ENCODE assay signal across 11 mouse cellular contexts in the genomic region with DNA sequence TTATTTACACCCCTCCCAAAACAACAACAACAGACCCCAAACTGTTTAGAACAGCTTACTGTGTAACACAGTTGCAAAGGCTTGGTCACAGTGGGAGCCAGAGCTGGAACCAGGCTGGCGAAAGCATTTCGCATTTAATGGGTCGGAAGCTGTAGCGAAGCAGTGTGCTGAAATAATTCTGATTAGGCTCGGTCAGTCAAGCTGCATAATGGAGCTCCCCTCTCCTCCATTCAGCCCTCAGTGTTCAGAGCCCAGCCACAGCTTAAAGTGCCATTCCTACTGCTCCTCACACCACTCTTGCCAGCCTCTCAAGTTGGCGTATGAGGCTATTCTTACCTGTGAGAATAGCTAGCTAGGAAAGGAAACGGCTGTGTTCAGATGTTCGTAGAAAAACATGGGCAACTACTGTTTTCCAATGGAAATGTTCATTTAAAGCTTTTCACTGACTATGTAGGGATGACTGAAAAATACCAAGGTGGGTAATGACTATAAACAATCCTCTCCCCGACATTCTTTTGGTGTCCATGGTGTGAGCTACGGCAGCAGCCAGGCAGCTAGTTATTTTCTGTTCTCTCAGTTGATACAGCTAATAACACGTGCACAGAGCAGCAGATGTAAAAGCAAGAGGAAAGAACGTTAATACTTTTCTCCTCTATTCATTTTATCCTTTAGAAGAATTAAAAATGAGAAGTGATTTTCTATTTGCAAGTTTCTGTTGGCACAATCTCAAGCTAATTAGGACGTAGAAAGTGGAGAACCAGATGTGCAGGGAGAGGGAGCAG.
A peak's percentile ranks its signal among the peaks of the same experiment; 100 is the strongest.
DNase-seq lines count a peak whose midpoint lies in the region; ATAC-seq lines count a peak whose summit lies in the region.
"Had no signal": no experiment of that assay in that cellular context is flagged by ENCODE, and none has a peak within 500 bp of the region (broad histone marks: within the 10 kb centered on the region; RNA-seq: fewer than 3 reads in every experiment).

No protein-coding gene starts in this region.

- no peak overlapping the region for H3K27ac ChIP-seq in forebrain, embryonic 11.5 days (ENCODE audit: low read depth, low read length)
- peak overlapping the region; percentile 85 for H3K27ac ChIP-seq in midbrain, embryonic 10.5 days (replicated peaks)
- no peak overlapping the region for H3K27ac ChIP-seq in heart, embryonic 10.5 days
- H3K27ac ChIP-seq: liver, embryonic 15.5 days had no signal

- peak; percentile 83 for ATAC-seq in forebrain, embryonic 11.5 days (replicated peaks; ENCODE audit: low FRiP score)

- peaks cover 15% of the 10 kb centered on the region for H3K4me1 ChIP-seq in forebrain, embryonic 11.5 days (replicated peaks; ENCODE audit: control insufficient read depth, insufficient read depth, low read length)
- H3K4me1 ChIP-seq in midbrain, embryonic 10.5 days: peaks cover 56% of the 10 kb centered on the region
- H3K4me1 ChIP-seq in heart, embryonic 10.5 days: peaks cover 2% of the 10 kb centered on the region; the same call in 1 of the 2 replicates
- H3K4me1 ChIP-seq: liver, embryonic 15.5 days had no signal

- H3K9ac ChIP-seq in forebrain, embryonic 11.5 days (ENCODE audit: low read length): no peak overlapping the region; the same call in 1 of the 2 replicates
- H3K9ac ChIP-seq: liver, embryonic 15.5 days had no signal

- H3K27me3 ChIP-seq in forebrain, embryonic 11.5 days (ENCODE audit: control insufficient read depth, insufficient read depth, low read length): no peaks in the 10 kb centered on the region
- H3K27me3 ChIP-seq in midbrain, embryonic 10.5 days (ENCODE audit: low read depth, poor library complexity, severe bottlenecking): no peaks in the 10 kb centered on the region; the same call in 1 of the 2 replicates
- no peaks in the 10 kb centered on the region for H3K27me3 ChIP-seq in heart, embryonic 10.5 days (ENCODE audit: insufficient read depth, poor library complexity, severe bottlenecking)
- H3K27me3 ChIP-seq: CH12.LX; liver, embryonic 15.5 days had no signal

- H3K4me2 ChIP-seq in forebrain, embryonic 11.5 days (ENCODE audit: low read depth, low read length, severe bottlenecking): peak overlapping the region; percentile 36; the same call in 1 of the 2 replicates
- H3K4me2 ChIP-seq: liver, embryonic 15.5 days had no signal

- no peak overlapping the region for H3K4me3 ChIP-seq in forebrain, embryonic 11.5 days (ENCODE audit: low read depth, low read length)
- peak overlapping the region; percentile 12; the same call in 1 of the 2 replicates for H3K4me3 ChIP-seq in midbrain, embryonic 10.5 days
- no peak overlapping the region for H3K4me3 ChIP-seq in heart, embryonic 10.5 days
- H3K4me3 ChIP-seq: liver, embryonic 15.5 days had no signal

- 16% methylated on average over 13 of the region's 13 CpGs for WGBS in forebrain, embryonic 11.5 days
- WGBS in midbrain, embryonic 10.5 days: 33% methylated on average over 13 of the region's 13 CpGs
- 76% methylated on average over 13 of the region's 13 CpGs for WGBS in heart, embryonic 10.5 days

- H3K36me3 ChIP-seq in forebrain, embryonic 11.5 days (ENCODE audit: control insufficient read depth, insufficient read depth, low read length): no peaks in the 10 kb centered on the region
- H3K36me3 ChIP-seq in midbrain, embryonic 10.5 days: 0 out of 2 replicates have a peak, but pooled peaks cover 1% of the 10 kb centered on the region
- H3K36me3 ChIP-seq in heart, embryonic 10.5 days: no peaks in the 10 kb centered on the region
- H3K36me3 ChIP-seq: liver, embryonic 15.5 days had no signal

- no peaks in the 10 kb centered on the region for H3K9me3 ChIP-seq in forebrain, embryonic 11.5 days (ENCODE audit: control insufficient read depth, low read length)
- H3K9me3 ChIP-seq in midbrain, embryonic 10.5 days (replicated peaks): no peaks in the 10 kb centered on the region
- no peaks in the 10 kb centered on the region for H3K9me3 ChIP-seq in heart, embryonic 10.5 days
- H3K9me3 ChIP-seq: liver, embryonic 15.5 days had no signal

- DNase-seq in right cerebral cortex, postnatal 10 days (ENCODE audit: low spot score in 2 of 2): peak; percentile 42 to 50
- no peak for DNase-seq in right cerebral cortex, adult 2 months (ENCODE audit: low spot score in 2 of 2)
- peak; percentile 55 for DNase-seq in forebrain, embryonic 11.5 days (ENCODE audit: low spot score)
- DNase-seq in midbrain, embryonic 10.5 days (ENCODE audit: low spot score): peak; percentile 47
- peak; percentile 71 for DNase-seq in retina, postnatal 1 day
- no peak for DNase-seq in heart, embryonic 10.5 days (ENCODE audit: low spot score)
- no peak for DNase-seq in adrenal gland, postnatal 25 days
- no peak for DNase-seq in urinary bladder, postnatal 10 days (ENCODE audit: low spot score)
- DNase-seq: thymus, postnatal 25 days had no signal

Comparison
In these comparisons a context has a peak if more than half of its experiments do, and no peak if none do; other contexts are left out.
1. DNase-seq: peak in right cerebral cortex, postnatal 10 days (2 of 2), forebrain, embryonic 11.5 days (single experiment), midbrain, embryonic 10.5 days (single experiment) and retina, postnatal 1 day (single experiment); none in right cerebral cortex, adult 2 months (0 of 2), heart, embryonic 10.5 days (single experiment), adrenal gland, postnatal 25 days (single experiment) and urinary bladder, postnatal 10 days (single experiment).